Mouse (Mus musculus) intestine, embryonic 15.5 days (tissue): ENCODE data around the gene Msl2. TPM values are rescaled to one million over a fixed set of nuclear protein-coding genes. Genes with fewer than 3 reads are reported as not detected.

Experiments used
- ATAC-seq: fragments of 200-750 bp; cut with Nextera tagmentation; 2 replicates; pipeline ENCODE4 v1.8.0; 2017; ENCODE audit warnings: moderate TSS enrichment, moderate library complexity
- H3K27ac ChIP-seq: fragments of 300-500 bp; sonication (generic); 2 replicates; pipeline ENCODE4 v1.5.1; 2015; ENCODE audit warnings: mild to moderate bottlenecking, inconsistent platforms
- H3K27me3 ChIP-seq: fragments of 300-500 bp; sonication (generic); replicated peaks from 2 replicates; pipeline ENCODE4 v1.6.1; 2015; ENCODE audit warnings: inconsistent platforms
- H3K36me3 ChIP-seq: fragments of 300-500 bp; sonication (generic); 2 replicates; pipeline ENCODE4 v1.6.1; 2015; ENCODE audit warnings: inconsistent platforms
- H3K4me1 ChIP-seq: fragments of 300-500 bp; sonication (generic); replicated peaks from 2 replicates; pipeline ENCODE4 v1.6.1; 2015; ENCODE audit warnings: inconsistent platforms
- H3K4me2 ChIP-seq: fragments of 300-500 bp; sonication (generic); replicated peaks from 2 replicates; pipeline ENCODE4 v1.6.1; 2015; ENCODE audit warnings: mild to moderate bottlenecking, inconsistent platforms
- H3K4me3 ChIP-seq: fragments of 300-500 bp; sonication (generic); replicated peaks from 2 replicates; pipeline ENCODE4 v1.5.1; 2015; ENCODE audit warnings: inconsistent platforms
- H3K9ac ChIP-seq: fragments of 300-500 bp; sonication (generic); 2 replicates; pipeline ENCODE4 v1.6.1; 2015; ENCODE audit warnings: inconsistent platforms
- H3K9me3 ChIP-seq: fragments of 300-500 bp; sonication (generic); 2 replicates; pipeline ENCODE4 v1.6.1; 2016; ENCODE audit warnings: inconsistent platforms
- WGBS: fragments of 180-500 bp; shearing (Covaris S2); methylation state at CpG from one replicate; pipeline ENCODE4 v1.1.7; 2015; 5-methylcytosine and 5-hydroxymethylcytosine counted together
- polyA plus RNA-seq: library from polyadenylated mRNA; unstranded; fragments of >200 nt; fragmentation: Nextera tagmentation; extraction: Ambion mirVana; gene quantifications from 2 replicates; pipeline ENCODE4 v1.2.1, GENCODE M21; 2015

The Msl2 gene
- polyA plus RNA-seq, 1 experiment from 2014 or later = 5.1 TPM

- Histone ChIP-seq H3K9ac (no peak overlapping the region), H3K27me3 (no peaks in the 10 kb centered on the region), H3K36me3 (peaks cover 16% of the 10 kb centered on the region), H3K27ac (no peak overlapping the region), H3K9me3 (no peaks in the 10 kb centered on the region), H3K4me1 (0 out of 2 replicates have a peak, but pooled peaks cover 1% of the 10 kb centered on the region), H3K4me2 (no peak overlapping the region), H3K4me3 (no peak overlapping the region)
- 85% methylated on average over 11 of the region's 11 CpGs for WGBS
- no peak for ATAC-seq
These were observed 31.0 kb downstream of the Msl2 start for GRCm38 (mm10) chr9:101104931-101105330.

- Histone ChIP-seq H3K36me3 (peaks cover 16% of the 10 kb centered on the region), H3K9ac (no peak overlapping the region), H3K9me3 (no peaks in the 10 kb centered on the region), H3K27me3 (no peaks in the 10 kb centered on the region), H3K27ac (no peak overlapping the region), H3K4me2 (no peak overlapping the region), H3K4me3 (no peak overlapping the region), H3K4me1 (0 out of 2 replicates have a peak, but pooled peaks cover 2% of the 10 kb centered on the region)
- ATAC-seq = no peak
- 93% methylated on average over 6 of the region's 6 CpGs for WGBS
These were observed 31.8 kb downstream of the Msl2 start for GRCm38 (mm10) chr9:101105735-101106134.

GRCm38 (mm10) chr9:101107386-101107785, 33.5 kb downstream of the Msl2 start:
- 83% methylated on average over 3 of the region's 3 CpGs for WGBS
- H3K4me2 ChIP-seq = no peak overlapping the region
- H3K4me1 ChIP-seq = 0 out of 2 replicates have a peak, but pooled peaks cover 2% of the 10 kb centered on the region
- H3K27ac ChIP-seq = no peak overlapping the region
- H3K4me3 ChIP-seq = no peak overlapping the region
- no peaks in the 10 kb centered on the region for H3K9me3 ChIP-seq
- H3K36me3 ChIP-seq = 0 out of 2 replicates have a peak, but pooled peaks cover 7% of the 10 kb centered on the region
- H3K9ac ChIP-seq = no peak overlapping the region
- no peaks in the 10 kb centered on the region for H3K27me3 ChIP-seq
- no peak for ATAC-seq

GRCm38 (mm10) chr9:101110013-101110412, 36.1 kb downstream of the Msl2 start:
- H3K27me3 ChIP-seq = no peaks in the 10 kb centered on the region
- H3K36me3 ChIP-seq = 0 out of 2 replicates have a peak, but pooled peaks cover 5% of the 10 kb centered on the region
- no peak overlapping the region for H3K9ac ChIP-seq
- 0 out of 2 replicates have a peak, but pooled peaks cover 2% of the 10 kb centered on the region for H3K4me1 ChIP-seq
- no peak overlapping the region for H3K4me3 ChIP-seq
- ATAC-seq = peak; percentile 73
- 26% methylated on average over 3 of the region's 3 CpGs for WGBS
- no peaks in the 10 kb centered on the region for H3K9me3 ChIP-seq
- no peak overlapping the region for H3K27ac ChIP-seq
- no peak overlapping the region for H3K4me2 ChIP-seq

- WGBS = 71% methylated on average over 4 of the region's 4 CpGs
- H3K9me3 ChIP-seq = no peaks in the 10 kb centered on the region
- ATAC-seq = no peak
These were observed 39.4 kb downstream of the Msl2 start for GRCm38 (mm10) chr9:101113317-101113716.

GRCm38 (mm10) chr9:101114182-101114884, 40.4 kb downstream of the Msl2 start:
- Histone ChIP-seq H3K27me3 (no peaks in the 10 kb centered on the region), H3K9me3 (no peaks in the 10 kb centered on the region), H3K4me2 (no peak overlapping the region), H3K36me3 (no peaks in the 10 kb centered on the region), H3K27ac (no peak overlapping the region), H3K4me1 (0 out of 2 replicates have a peak, but pooled peaks cover 2% of the 10 kb centered on the region), H3K9ac (no peak overlapping the region), H3K4me3 (no peak overlapping the region)
- 86% methylated on average over 8 of the region's 8 CpGs for WGBS
- ATAC-seq = no peak

More at GRCm38 (mm10) chr9:101113317-101113716, 39.4 kb downstream of the Msl2 start:
- Histone ChIP-seq H3K4me3 (no peak overlapping the region), H3K4me1 (0 out of 2 replicates have a peak, but pooled peaks cover 2% of the 10 kb centered on the region), H3K27ac (no peak overlapping the region), H3K9ac (no peak overlapping the region), H3K4me2 (no peak overlapping the region), H3K27me3 (no peaks in the 10 kb centered on the region), H3K36me3 (no peaks in the 10 kb centered on the region)

- Histone ChIP-seq H3K9me3 (no peaks in the 10 kb centered on the region), H3K36me3 (no peaks in the 10 kb centered on the region), H3K9ac (no peak overlapping the region), H3K27ac (no peak overlapping the region), H3K4me3 (no peak overlapping the region), H3K27me3 (no peaks in the 10 kb centered on the region), H3K4me2 (no peak overlapping the region), H3K4me1 (no peaks in the 10 kb centered on the region)
- WGBS = 75% methylated on average over 4 of the region's 4 CpGs
- no peak for ATAC-seq
These were observed 69.7 kb downstream of the Msl2 start for GRCm38 (mm10) chr9:101143635-101144034.

GRCm38 (mm10) chr9:101152872-101153271, 79.0 kb downstream of the Msl2 start:
- 69% methylated on average over 5 of the region's 5 CpGs for WGBS

More at GRCm38 (mm10) chr9:101152872-101153271, 79.0 kb downstream of the Msl2 start:
- Histone ChIP-seq H3K36me3 (no peaks in the 10 kb centered on the region), H3K4me3 (no peak overlapping the region), H3K9ac (no peak overlapping the region), H3K4me1 (no peaks in the 10 kb centered on the region), H3K27ac (no peak overlapping the region), H3K27me3 (no peaks in the 10 kb centered on the region), H3K4me2 (no peak overlapping the region), H3K9me3 (no peaks in the 10 kb centered on the region)
- no peak for ATAC-seq

Other genes starting within 250 kb of the Msl2 start
- gene Pccb, start 39.2 kb upstream of the Msl2 start, polyA plus RNA-seq = 25.1 and 25.5 TPM in 2 replicates
- gene Ppp2r3a, start 177.7 kb downstream of the Msl2 start, polyA plus RNA-seq = 9.0 and 9.8 TPM in 2 replicates